Mouse (Mus musculus): ENCODE measurements around the gene Gm26727.
"Not testable (repeated sequence)": the region's sequence is repeated elsewhere in the genome, so short reads cannot be mapped to it uniquely, and the experiment has no call there.

The Gm26727 gene

GRCm38 (mm10) chr2:67433081-67433480 is at the start of gene Gm26727:
Gene Gm26727 (minus strand): TSS chr2:67433181.
- DNase-seq (ENCODE audit: low spot score) = no peak

- DNase-seq (ENCODE audit: low spot score) = no peak
Observed at GRCm38 (mm10) chr2:67481051-67481450, 48.1 kb upstream of the Gm26727 start.

GRCm38 (mm10) chr2:67477753-67478152 is 44.8 kb upstream of the Gm26727 start:
- no peak for DNase-seq (ENCODE audit: low spot score)

DNA sequence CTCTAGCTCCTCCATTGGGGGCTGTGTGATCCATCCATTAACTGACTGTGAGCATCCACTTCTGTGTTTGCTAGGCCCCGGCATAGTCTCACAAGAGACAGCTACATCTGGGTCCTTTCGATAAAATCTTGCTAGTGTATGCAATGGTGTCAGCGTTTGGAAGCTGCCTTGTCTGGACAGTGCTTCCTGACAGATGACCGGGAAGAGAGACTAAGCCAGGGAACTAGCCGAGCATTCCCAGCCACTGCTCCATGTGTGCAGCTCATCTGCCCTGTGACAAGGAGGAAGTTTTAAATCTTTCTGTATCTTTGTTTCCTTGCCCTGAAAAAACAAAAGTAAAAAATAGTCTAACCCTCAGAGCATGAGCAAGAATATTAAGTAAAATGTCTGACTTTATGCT is 37.0 kb upstream of the Gm26727 start:
- not testable (repeated sequence) for DNase-seq (ENCODE audit: low spot score)

GRCm38 (mm10) chr2:67467036-67467435 is 34.1 kb upstream of the Gm26727 start:
- no peak for DNase-seq (ENCODE audit: low spot score)

- no peak for DNase-seq (ENCODE audit: low spot score)
Observed at GRCm38 (mm10) chr2:67460857-67461256, 27.9 kb upstream of the Gm26727 start.

DNA sequence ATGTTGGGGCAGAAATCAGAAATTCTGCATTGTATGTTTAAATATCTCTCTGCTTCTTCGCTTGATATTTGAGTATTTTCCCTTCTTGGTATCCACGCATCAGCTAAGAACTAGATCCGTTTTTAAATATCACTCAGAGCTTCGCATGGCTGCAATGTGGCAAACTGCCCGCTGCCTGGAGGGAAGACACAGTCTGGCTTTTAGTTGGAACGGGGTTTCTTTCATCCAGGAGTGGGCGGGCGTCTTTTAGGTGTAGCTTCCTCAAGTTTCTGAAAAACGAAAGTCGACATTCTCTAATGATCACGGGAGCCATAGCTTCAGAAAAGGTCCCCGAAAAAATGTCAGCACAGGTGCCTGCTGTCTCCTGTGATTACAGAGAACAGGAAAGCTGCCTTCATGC is 14.2 kb upstream of the Gm26727 start:
- DNase-seq (ENCODE audit: low spot score) = no peak

DNA sequence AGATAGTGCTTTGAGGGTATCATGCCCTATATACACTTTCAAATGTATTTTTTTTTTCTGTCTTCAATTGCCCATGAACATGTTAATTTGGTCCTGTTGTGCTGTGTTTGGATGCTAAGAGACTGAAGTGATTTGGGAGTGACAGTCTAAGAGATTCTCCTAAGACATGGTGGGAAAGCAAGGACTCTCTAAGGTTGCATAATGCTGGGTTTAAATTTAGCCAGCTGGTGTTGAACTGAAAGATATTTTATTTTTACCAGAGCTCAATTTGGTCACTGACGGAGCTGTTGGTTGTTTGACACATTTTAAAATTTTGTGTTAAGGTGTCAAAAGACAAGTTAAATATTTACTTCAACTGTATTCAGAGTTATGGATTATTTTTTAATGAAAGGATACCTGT is 13.8 kb upstream of the Gm26727 start:
- no peak for DNase-seq (ENCODE audit: low spot score)

DNA sequence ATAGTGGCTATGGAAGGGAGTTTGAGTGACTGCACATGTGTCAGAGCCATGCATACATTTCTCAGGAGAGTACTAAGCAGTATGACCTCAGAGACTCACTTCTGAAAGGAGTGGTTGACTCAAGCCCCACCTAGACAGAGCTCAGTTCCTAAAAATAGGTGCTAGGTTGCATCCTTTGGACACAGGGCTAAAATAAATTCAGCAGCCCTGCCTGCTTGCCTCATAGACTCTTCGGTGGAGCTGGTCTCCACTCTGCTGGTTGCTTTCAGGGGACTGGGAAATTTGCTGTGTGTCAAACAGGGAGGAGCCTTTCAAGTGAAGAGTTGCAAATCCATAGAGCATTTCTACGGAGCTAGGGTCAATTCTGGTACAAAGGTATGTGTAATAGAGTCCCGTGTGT is 12.8 kb upstream of the Gm26727 start, which contains the start of gene Xirp2:
Gene Xirp2 (plus strand): TSS at position 223 of the 400 bp plus-strand sequence.
- no peak for DNase-seq (ENCODE audit: low spot score)

GRCm38 (mm10) chr2:67438309-67438708 is 5.3 kb upstream of the Gm26727 start:
- DNase-seq (ENCODE audit: low spot score) = no peak

GRCm38 (mm10) chr2:67422799-67423198 is 10.2 kb downstream of the Gm26727 start:
- no peak for DNase-seq (ENCODE audit: low spot score)

GRCm38 (mm10) chr2:67420853-67421252 is 12.1 kb downstream of the Gm26727 start:
- no peak for DNase-seq (ENCODE audit: low spot score)

GRCm38 (mm10) chr2:67413425-67413824 is 19.6 kb downstream of the Gm26727 start, which contains the start of gene Gm21830:
Gene Gm21830 (plus strand): TSS chr2:67413725.
- DNase-seq (ENCODE audit: low spot score) = not testable (repeated sequence)

Measured in MN1 (cell line).